Mouse (Mus musculus) lung, embryonic 15.5 days (tissue): ENCODE data around the gene Ugt1a2. TPM values are rescaled to one million over a fixed set of nuclear protein-coding genes. Genes with fewer than 3 reads are reported as not detected.

Experiments used
- ATAC-seq: fragments of 200-750 bp; cut with Nextera tagmentation; 2 replicates; pipeline ENCODE4 v1.8.0; 2017; ENCODE audit warnings: moderate number of reproducible peaks, borderline replicate concordance; ENCODE audit not compliant: low FRiP score, low TSS enrichment; ENCODE audit errors: extremely low read depth
- H3K27ac ChIP-seq: fragments of 300-500 bp; sonication (generic); 2 replicates; pipeline ENCODE4 v1.5.1; 2015; ENCODE audit warnings: moderate library complexity, mild to moderate bottlenecking, inconsistent platforms
- H3K27me3 ChIP-seq: fragments of 300-500 bp; sonication (generic); 2 replicates; pipeline ENCODE4 v1.6.1; 2015; ENCODE audit warnings: inconsistent platforms
- H3K36me3 ChIP-seq: fragments of 300-500 bp; sonication (generic); 2 replicates; pipeline ENCODE4 v1.6.1; 2015; ENCODE audit warnings: inconsistent platforms
- H3K4me1 ChIP-seq: fragments of 300-500 bp; sonication (generic); 2 replicates; pipeline ENCODE4 v1.6.1; 2015; ENCODE audit warnings: inconsistent platforms
- H3K4me2 ChIP-seq: fragments of 300-500 bp; sonication (generic); 2 replicates; pipeline ENCODE4 v1.6.1; 2015; ENCODE audit warnings: inconsistent platforms, mild to moderate bottlenecking, moderate library complexity
- H3K4me3 ChIP-seq: fragments of 300-500 bp; sonication (generic); 2 replicates; pipeline ENCODE4 v1.5.1; 2015; ENCODE audit warnings: mild to moderate bottlenecking, inconsistent platforms
- H3K9ac ChIP-seq: fragments of 300-500 bp; sonication (generic); 2 replicates; pipeline ENCODE4 v1.6.1; 2015; ENCODE audit warnings: inconsistent platforms
- H3K9me3 ChIP-seq: fragments of 300-500 bp; sonication (generic); 2 replicates; pipeline ENCODE4 v1.6.1; 2016; ENCODE audit warnings: inconsistent platforms
- WGBS: fragments of 180-500 bp; shearing (Covaris S2); methylation state at CpG from one replicate; pipeline ENCODE4 v1.1.7; 2015; 5-methylcytosine and 5-hydroxymethylcytosine counted together
- polyA plus RNA-seq: library from polyadenylated mRNA; unstranded; fragments of >200 nt; fragmentation: Nextera tagmentation; extraction: Ambion mirVana; gene quantifications from 2 replicates; pipeline ENCODE4 v1.2.1, GENCODE M21; 2015

The Ugt1a2 gene
- polyA plus RNA-seq, 1 experiment from 2014 or later = 0.22 TPM

- no peaks in the 10 kb centered on the region for H3K27me3 ChIP-seq
- 69% methylated on average over 5 of the region's 5 CpGs for WGBS
- H3K9me3 ChIP-seq = peaks cover 41% of the 10 kb centered on the region; the same call in 1 of the 2 replicates
- H3K4me1 ChIP-seq = no peaks in the 10 kb centered on the region
- no peak overlapping the region for H3K27ac ChIP-seq
- no peak overlapping the region for H3K9ac ChIP-seq
- no peak overlapping the region for H3K4me3 ChIP-seq
- H3K36me3 ChIP-seq = no peaks in the 10 kb centered on the region
- H3K4me2 ChIP-seq = no peak overlapping the region
- no peak for ATAC-seq
Measured at GRCm38 (mm10) chr1:88237311-88237710, 36.9 kb downstream of the Ugt1a2 start.

GRCm38 (mm10) chr1:88238771-88239170 lies 38.4 kb downstream of the Ugt1a2 start:
- Histone ChIP-seq H3K4me1 (no peaks in the 10 kb centered on the region), H3K27me3 (no peaks in the 10 kb centered on the region), H3K4me2 (no peak overlapping the region), H3K27ac (no peak overlapping the region), H3K9me3 (peaks cover 38% of the 10 kb centered on the region; the same call in 1 of the 2 replicates), H3K4me3 (no peak overlapping the region), H3K36me3 (no peaks in the 10 kb centered on the region), H3K9ac (no peak overlapping the region)
- 0 out of 2 replicates have a peak, but pooled peaks have one; percentile 6 for ATAC-seq
- 71% methylated on average over 6 of the region's 6 CpGs for WGBS

- no peak overlapping the region for H3K4me2 ChIP-seq
- H3K9me3 ChIP-seq = peaks cover 33% of the 10 kb centered on the region; the same call in 1 of the 2 replicates
- ATAC-seq = no peak
- no peaks in the 10 kb centered on the region for H3K4me1 ChIP-seq
- H3K9ac ChIP-seq = no peak overlapping the region
- no peaks in the 10 kb centered on the region for H3K27me3 ChIP-seq
- WGBS = 70% methylated on average over 5 of the region's 5 CpGs
- no peaks in the 10 kb centered on the region for H3K36me3 ChIP-seq
- no peak overlapping the region for H3K4me3 ChIP-seq
- H3K27ac ChIP-seq = no peak overlapping the region
Measured at GRCm38 (mm10) chr1:88240072-88240471, 39.7 kb downstream of the Ugt1a2 start.

DNA sequence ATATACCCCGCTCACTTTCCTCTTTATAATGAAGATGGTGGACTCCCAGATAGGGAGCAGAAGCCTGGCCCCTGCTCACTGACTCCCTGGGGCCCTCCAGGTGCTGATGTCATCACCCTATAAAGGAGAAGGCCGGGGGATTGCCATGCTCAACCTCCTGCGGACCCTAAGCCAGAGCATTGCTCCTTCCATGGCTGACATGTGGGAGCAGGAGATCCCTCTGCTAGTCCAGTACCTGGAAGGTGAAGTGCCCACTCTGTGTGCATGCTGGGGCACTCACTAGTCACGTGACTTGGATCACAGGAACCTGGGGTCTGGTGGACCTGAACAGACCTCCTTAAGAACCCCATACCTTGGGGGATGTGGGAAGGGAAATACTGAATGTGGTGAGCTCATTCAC lies 40.2 kb downstream of the Ugt1a2 start:
- H3K4me3 ChIP-seq = no peak overlapping the region
- no peak overlapping the region for H3K4me2 ChIP-seq
- H3K9me3 ChIP-seq = peaks cover 30% of the 10 kb centered on the region; the same call in 1 of the 2 replicates
- 64% methylated on average over 4 of the region's 4 CpGs for WGBS
- peak; percentile 8; the same call in 1 of the 2 replicates for ATAC-seq
- no peaks in the 10 kb centered on the region for H3K4me1 ChIP-seq
- H3K27ac ChIP-seq = no peak overlapping the region
- H3K9ac ChIP-seq = no peak overlapping the region
- H3K36me3 ChIP-seq = no peaks in the 10 kb centered on the region
- no peaks in the 10 kb centered on the region for H3K27me3 ChIP-seq

DNA sequence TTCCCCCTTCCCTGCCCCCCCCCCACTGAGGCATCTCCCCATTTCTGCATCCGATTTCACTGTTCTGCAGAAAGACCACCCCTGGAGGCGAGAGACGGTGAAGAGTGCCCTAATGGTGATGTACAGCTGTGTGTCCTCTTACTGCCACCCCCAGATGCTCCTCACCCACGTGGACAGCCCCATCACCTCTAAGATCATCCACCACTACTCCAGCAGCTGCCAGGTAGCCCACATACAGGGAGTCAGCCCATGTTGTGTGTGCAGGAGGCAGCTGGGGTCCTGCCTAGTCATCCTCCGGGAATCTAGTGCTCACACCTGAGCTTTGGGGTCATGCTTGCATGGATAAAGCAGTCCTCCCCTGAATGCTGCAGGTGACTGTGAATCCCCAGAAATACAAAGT lies 43.5 kb downstream of the Ugt1a2 start:
- Histone ChIP-seq H3K36me3 (no peaks in the 10 kb centered on the region), H3K27ac (no peak overlapping the region), H3K9me3 (peaks cover 22% of the 10 kb centered on the region; the same call in 1 of the 2 replicates), H3K4me3 (no peak overlapping the region), H3K4me1 (no peaks in the 10 kb centered on the region), H3K9ac (no peak overlapping the region), H3K4me2 (no peak overlapping the region), H3K27me3 (no peaks in the 10 kb centered on the region)
- no peak for ATAC-seq
- 59% methylated on average over 5 of the region's 5 CpGs for WGBS

GRCm38 (mm10) chr1:88245881-88246280 lies 45.5 kb downstream of the Ugt1a2 start:
- H3K27me3 ChIP-seq = no peaks in the 10 kb centered on the region
- H3K9ac ChIP-seq = no peak overlapping the region
- H3K9me3 ChIP-seq = peaks cover 28% of the 10 kb centered on the region
- ATAC-seq = no peak
- 74% methylated on average over 6 of the region's 6 CpGs for WGBS
- no peak overlapping the region for H3K4me3 ChIP-seq
- no peak overlapping the region for H3K27ac ChIP-seq
- H3K4me1 ChIP-seq = no peaks in the 10 kb centered on the region
- no peak overlapping the region for H3K4me2 ChIP-seq
- no peaks in the 10 kb centered on the region for H3K36me3 ChIP-seq

DNA sequence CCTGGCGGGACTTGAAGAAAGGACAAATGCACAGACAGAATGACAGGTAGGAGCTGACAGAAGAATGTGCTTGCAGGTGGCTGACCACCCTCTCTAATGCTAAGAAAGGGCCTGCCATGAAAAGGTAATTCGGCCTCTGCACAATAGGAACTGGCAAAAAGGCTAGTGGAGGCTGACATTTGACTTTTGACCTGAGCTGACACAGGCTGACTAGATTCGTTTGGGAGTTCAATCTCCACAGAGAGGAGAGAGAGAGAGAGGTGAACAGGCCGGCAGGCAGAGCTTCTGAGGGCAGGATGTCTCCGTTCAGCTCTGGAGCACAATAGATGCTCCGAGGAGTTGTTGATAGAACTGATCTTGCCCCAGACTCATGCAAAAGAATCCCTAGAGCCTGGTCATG lies 46.0 kb downstream of the Ugt1a2 start:
- Histone ChIP-seq H3K27ac (no peak overlapping the region), H3K4me2 (no peak overlapping the region), H3K27me3 (no peaks in the 10 kb centered on the region), H3K36me3 (no peaks in the 10 kb centered on the region), H3K9ac (no peak overlapping the region), H3K9me3 (peaks cover 25% of the 10 kb centered on the region), H3K4me1 (no peaks in the 10 kb centered on the region), H3K4me3 (no peak overlapping the region)
- 47% methylated on average over 6 of the region's 6 CpGs for WGBS
- ATAC-seq = no peak

DNA sequence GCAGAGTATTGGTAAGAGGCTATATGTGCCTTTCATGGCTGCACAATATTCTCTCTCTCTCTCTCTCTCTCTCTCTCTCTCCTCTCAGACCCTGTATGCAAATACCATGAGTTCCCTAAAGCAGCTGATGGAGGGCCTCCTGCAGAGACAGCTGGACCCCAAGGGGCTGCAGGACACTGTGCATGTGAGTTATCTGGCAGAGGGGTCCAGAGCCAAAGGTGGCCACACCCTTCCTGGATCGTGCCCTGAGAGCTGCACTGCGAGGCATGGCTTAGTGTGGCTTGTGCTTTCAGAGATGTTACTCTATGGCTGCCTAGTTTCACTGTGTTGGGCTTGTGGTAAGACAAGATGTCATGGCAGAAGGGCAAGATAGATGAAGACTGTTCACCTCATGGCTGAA lies 47.3 kb downstream of the Ugt1a2 start:
- Histone ChIP-seq H3K4me3 (no peak overlapping the region), H3K4me1 (no peaks in the 10 kb centered on the region), H3K27ac (no peak overlapping the region), H3K4me2 (no peak overlapping the region), H3K9me3 (peaks cover 23% of the 10 kb centered on the region), H3K36me3 (no peaks in the 10 kb centered on the region), H3K27me3 (no peaks in the 10 kb centered on the region), H3K9ac (no peak overlapping the region)
- ATAC-seq = no peak
- 45% methylated on average over 2 of the region's 2 CpGs for WGBS

DNA sequence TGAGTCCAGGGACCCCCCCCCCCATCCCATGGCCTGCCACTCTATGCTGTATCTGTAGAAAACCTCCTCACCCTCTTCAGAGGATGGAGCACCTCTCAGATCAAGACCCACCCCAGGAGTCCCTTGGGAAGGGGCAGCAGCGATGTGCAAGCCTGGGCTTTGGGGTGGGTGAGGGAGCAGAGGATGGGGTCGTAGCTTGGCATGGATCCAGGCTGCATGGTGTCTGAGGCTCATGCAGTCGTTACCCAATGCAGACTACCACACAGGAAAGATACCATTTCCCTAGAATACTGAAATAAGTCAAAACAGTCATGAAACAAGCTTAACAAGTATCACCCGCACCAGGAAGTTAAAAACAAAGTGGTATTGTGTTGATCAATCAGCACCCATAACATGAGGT lies 48.3 kb downstream of the Ugt1a2 start:
- 64% methylated on average over 4 of the region's 4 CpGs for WGBS
- ATAC-seq = peak; percentile 4; the same call in 1 of the 2 replicates

DNA sequence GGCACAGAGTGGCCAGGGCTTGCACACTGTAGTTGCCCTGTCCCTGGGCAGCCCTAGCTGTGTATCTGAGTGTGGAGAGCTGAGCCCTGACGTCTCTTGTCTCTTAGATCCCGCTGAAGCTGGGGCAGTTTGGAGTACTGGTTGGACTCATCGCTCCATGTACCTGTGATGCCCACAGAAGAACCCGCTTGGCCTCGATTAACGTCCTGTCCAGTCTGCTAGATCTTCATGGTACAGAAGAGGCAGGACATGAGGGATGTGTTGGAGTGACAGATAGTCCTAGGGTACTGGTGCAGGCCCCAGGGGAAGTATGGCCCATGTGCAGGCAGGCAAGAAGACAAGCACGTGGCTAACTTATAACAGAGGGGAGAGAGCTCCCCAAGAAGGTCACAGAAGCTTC lies 49.2 kb downstream of the Ugt1a2 start:
- Histone ChIP-seq H3K27ac (no peak overlapping the region), H3K4me3 (no peak overlapping the region), H3K9ac (no peak overlapping the region), H3K36me3 (no peaks in the 10 kb centered on the region), H3K4me1 (no peaks in the 10 kb centered on the region), H3K9me3 (peaks cover 19% of the 10 kb centered on the region), H3K4me2 (no peak overlapping the region), H3K27me3 (no peaks in the 10 kb centered on the region)
- ATAC-seq = no peak
- WGBS = 72% methylated on average over 7 of the region's 7 CpGs

More for the DNA sequence above, 48.3 kb downstream of the Ugt1a2 start:
- Histone ChIP-seq H3K4me1 (no peaks in the 10 kb centered on the region), H3K36me3 (no peaks in the 10 kb centered on the region), H3K4me2 (no peak overlapping the region), H3K9me3 (peaks cover 19% of the 10 kb centered on the region), H3K27me3 (no peaks in the 10 kb centered on the region), H3K4me3 (no peak overlapping the region), H3K9ac (no peak overlapping the region), H3K27ac (no peak overlapping the region)

DNA sequence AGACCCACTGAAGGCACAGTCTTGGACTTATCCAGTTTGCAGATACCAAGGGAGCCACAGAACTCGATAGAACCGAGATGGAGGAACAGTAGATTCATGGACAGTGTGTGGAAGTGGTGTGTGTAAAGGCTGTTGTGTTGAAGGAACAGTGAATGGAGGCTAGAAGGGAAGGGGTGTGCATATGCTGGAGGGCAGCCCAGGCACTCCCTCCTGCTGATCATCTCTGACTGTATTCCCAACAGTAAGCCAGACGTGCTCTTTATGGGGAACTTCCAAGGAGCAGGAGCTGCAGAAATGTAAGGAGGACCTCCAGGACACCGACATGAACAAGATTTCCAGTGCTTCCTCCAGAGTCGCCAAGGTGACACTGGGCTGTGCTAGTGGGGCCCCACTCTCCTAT lies 49.6 kb downstream of the Ugt1a2 start:
- Histone ChIP-seq H3K36me3 (no peaks in the 10 kb centered on the region), H3K27ac (no peak overlapping the region), H3K9ac (no peak overlapping the region), H3K9me3 (peaks cover 19% of the 10 kb centered on the region), H3K4me2 (no peak overlapping the region), H3K4me1 (no peaks in the 10 kb centered on the region), H3K4me3 (no peak overlapping the region), H3K27me3 (no peaks in the 10 kb centered on the region)
- no peak for ATAC-seq
- WGBS = 78% methylated on average over 5 of the region's 5 CpGs

- ATAC-seq = no peak
- Histone ChIP-seq H3K4me3 (no peak overlapping the region), H3K4me2 (no peak overlapping the region), H3K9me3 (peaks cover 19% of the 10 kb centered on the region), H3K36me3 (no peaks in the 10 kb centered on the region), H3K9ac (no peak overlapping the region), H3K4me1 (no peaks in the 10 kb centered on the region), H3K27me3 (no peaks in the 10 kb centered on the region), H3K27ac (no peak overlapping the region)
- WGBS = 72% methylated on average over 8 of the region's 8 CpGs
Measured at GRCm38 (mm10) chr1:88253106-88253505, 52.7 kb downstream of the Ugt1a2 start.

DNA sequence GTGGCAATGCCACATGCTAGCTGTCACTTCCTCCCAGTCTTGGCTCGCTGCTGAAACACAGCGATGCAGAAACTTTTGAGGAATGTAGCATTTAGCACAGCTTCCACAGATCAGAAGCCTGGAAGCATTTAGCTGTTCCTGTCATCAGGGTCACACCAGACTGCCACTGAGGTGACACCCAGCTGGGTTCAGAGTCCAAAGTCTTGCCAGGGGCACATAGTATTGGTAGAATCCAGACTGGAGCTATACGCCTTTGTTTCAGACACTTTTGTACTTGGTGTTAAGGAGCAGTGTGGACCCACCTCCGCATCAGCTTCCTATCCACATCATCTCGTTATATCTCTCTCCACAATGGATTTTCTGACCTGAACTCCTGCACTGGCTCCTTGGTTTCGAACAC lies 53.1 kb downstream of the Ugt1a2 start:
- Histone ChIP-seq H3K4me3 (no peak overlapping the region), H3K27ac (no peak overlapping the region), H3K9me3 (peaks cover 19% of the 10 kb centered on the region), H3K36me3 (no peaks in the 10 kb centered on the region), H3K9ac (no peak overlapping the region), H3K4me1 (no peaks in the 10 kb centered on the region), H3K4me2 (no peak overlapping the region), H3K27me3 (no peaks in the 10 kb centered on the region)
- ATAC-seq = no peak
- 69% methylated on average over 6 of the region's 6 CpGs for WGBS
